Mouse (Mus musculus): Measurements from ENCODE around the gene Aspa. TPM values are rescaled to one million over a fixed set of nuclear protein-coding genes. Genes with fewer than 3 reads are reported as not detected.

Gene Aspa
- total RNA-seq, 2 experiments from 2014 or later, result not detected

- ATAC-seq (replicated peaks; ENCODE audit: poor library complexity), result no peak
Observed at GRCm38 (mm10) chr11:73258664-73259063, 70.7 kb downstream of the Aspa start.

- ATAC-seq (replicated peaks; ENCODE audit: poor library complexity), result no peak
Observed at GRCm38 (mm10) chr11:73257362-73257945, 71.9 kb downstream of the Aspa start.

Other genes with a start within 250 kb of the Aspa start
- gene Itgae, start 239.0 kb downstream of the Aspa start, total RNA-seq (2015), result 0.07 TPM in 1 of 2 replicates, not detected in the other
- gene Itgae, start 239.0 kb downstream of the Aspa start, total RNA-seq (2017), result 0.20 TPM in 1 of 2 replicates, not detected in the other
- 17.2 and 19.0 TPM in 2 replicates for gene Haspin, start 191.3 kb downstream of the Aspa start, total RNA-seq (2015)
- gene Haspin, start 191.3 kb downstream of the Aspa start, total RNA-seq (2017), result 17.7 and 24.1 TPM in 2 replicates
- not detected in 2 replicates for gene P2rx5, start 169.2 kb downstream of the Aspa start, total RNA-seq (2015)
- gene P2rx5, start 169.2 kb downstream of the Aspa start, total RNA-seq (2017), result not detected in 2 replicates
- 78.9 and 81.7 TPM in 2 replicates for gene Emc6, start 152.6 kb downstream of the Aspa start, total RNA-seq (2015)
- gene Emc6, start 152.6 kb downstream of the Aspa start, total RNA-seq (2017), result 54.2 and 60.2 TPM in 2 replicates
- gene Tax1bp3, start 152.5 kb downstream of the Aspa start, total RNA-seq (2015), result 6.7 and 10.0 TPM in 2 replicates
- gene Tax1bp3, start 152.5 kb downstream of the Aspa start, total RNA-seq (2017), result 4.9 and 7.2 TPM in 2 replicates
- gene Ctns, start 130.6 kb downstream of the Aspa start, total RNA-seq (2015), result 14.4 and 16.3 TPM in 2 replicates
- 13.5 and 15.8 TPM in 2 replicates for gene Ctns, start 130.6 kb downstream of the Aspa start, total RNA-seq (2017)
- 1.7 and 1.8 TPM in 2 replicates for gene Shpk, start 130.1 kb downstream of the Aspa start, total RNA-seq (2015)
- 2.2 and 3.4 TPM in 2 replicates for gene Shpk, start 130.1 kb downstream of the Aspa start, total RNA-seq (2017)
- gene Trpv1, start 95.3 kb downstream of the Aspa start, total RNA-seq (2015), result not detected in 2 replicates
- gene Trpv1, start 95.3 kb downstream of the Aspa start, total RNA-seq (2017), result not detected in 2 replicates
- gene Trpv3, start 62.2 kb downstream of the Aspa start, total RNA-seq (2015), result not detected in 2 replicates
- not detected in 2 replicates for gene Trpv3, start 62.2 kb downstream of the Aspa start, total RNA-seq (2017)
- not detected in 2 replicates for gene Gm49340, start 145 bp upstream of the Aspa start, total RNA-seq (2015)
- gene Gm49340, start 145 bp upstream of the Aspa start, total RNA-seq (2017), result not detected in 2 replicates
- gene Spata22, start 145 bp upstream of the Aspa start, total RNA-seq (2015), result not detected in 2 replicates
- gene Spata22, start 145 bp upstream of the Aspa start, total RNA-seq (2017), result not detected in 2 replicates
- gene Olfr20, start 21.2 kb upstream of the Aspa start, total RNA-seq (2015), result not detected in 2 replicates
- not detected in 2 replicates for gene Olfr20, start 21.2 kb upstream of the Aspa start, total RNA-seq (2017)
- gene Olfr376, start 41.6 kb upstream of the Aspa start, total RNA-seq (2015), result not detected in 2 replicates
- not detected in 2 replicates for gene Olfr376, start 41.6 kb upstream of the Aspa start, total RNA-seq (2017)
- not detected in 2 replicates for gene Olfr1, start 70.0 kb upstream of the Aspa start, total RNA-seq (2015)
- gene Olfr1, start 70.0 kb upstream of the Aspa start, total RNA-seq (2017), result not detected in 2 replicates
- not detected in 2 replicates for gene Olfr378, start 98.9 kb upstream of the Aspa start, total RNA-seq (2015)
- gene Olfr378, start 98.9 kb upstream of the Aspa start, total RNA-seq (2017), result not detected in 2 replicates
- not detected in 2 replicates for gene Olfr380, start 127.9 kb upstream of the Aspa start, total RNA-seq (2015)
- gene Olfr380, start 127.9 kb upstream of the Aspa start, total RNA-seq (2017), result not detected in 2 replicates
- not detected in 2 replicates for gene Olfr381, start 162.0 kb upstream of the Aspa start, total RNA-seq (2015)
- not detected in 2 replicates for gene Olfr381, start 162.0 kb upstream of the Aspa start, total RNA-seq (2017)
- gene Olfr382, start 187.6 kb upstream of the Aspa start, total RNA-seq (2015), result not detected in 2 replicates
- gene Olfr382, start 187.6 kb upstream of the Aspa start, total RNA-seq (2017), result not detected in 2 replicates

All from megakaryocyte progenitor cell, adult 5-6 weeks (primary cell).